Mouse (Mus musculus) cerebellum, postnatal 14 days (tissue): ENCODE results near the gene Cdc42bpb.

Source experiments
- DNase-seq, 2 experiments: peaks; one replicate each; pipeline ENCODE4 v3.0.0; 2021; ENCODE audit warnings: mixed read lengths in 2 of 2

Gene Cdc42bpb

GRCm38 (mm10) chr12:111377376-111377973 is at the start of gene Cdc42bpb:
Gene Cdc42bpb, minus strand, starts transcription at chr12:111377718.
- peak; percentile 95 to 97 for DNase-seq

GRCm38 (mm10) chr12:111425789-111426460 is 48.4 kb upstream of the Cdc42bpb start:
- DNase-seq: peak; percentile 97 to 99

DNA sequence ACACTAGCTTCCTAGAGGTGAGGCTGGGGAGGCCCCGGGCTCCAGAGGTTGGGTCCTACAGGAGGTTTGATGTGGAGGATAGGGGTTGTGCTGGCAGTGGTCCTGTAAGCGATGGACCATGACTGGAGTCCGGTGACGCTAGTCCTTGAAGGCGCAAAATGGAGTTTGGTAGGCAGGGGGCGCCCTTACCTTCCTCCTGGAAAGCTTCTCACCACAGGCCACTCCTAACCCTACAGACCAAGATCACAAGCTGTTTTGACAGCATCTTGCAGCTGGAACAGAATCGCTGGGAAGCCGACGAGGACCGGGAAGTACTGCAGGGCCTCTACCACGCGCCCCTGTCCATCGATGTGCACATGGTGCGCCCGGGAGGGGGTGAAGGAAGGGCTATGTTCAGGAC is 47.7 kb upstream of the Cdc42bpb start:
- DNase-seq: peak; percentile 89 to 96

DNA sequence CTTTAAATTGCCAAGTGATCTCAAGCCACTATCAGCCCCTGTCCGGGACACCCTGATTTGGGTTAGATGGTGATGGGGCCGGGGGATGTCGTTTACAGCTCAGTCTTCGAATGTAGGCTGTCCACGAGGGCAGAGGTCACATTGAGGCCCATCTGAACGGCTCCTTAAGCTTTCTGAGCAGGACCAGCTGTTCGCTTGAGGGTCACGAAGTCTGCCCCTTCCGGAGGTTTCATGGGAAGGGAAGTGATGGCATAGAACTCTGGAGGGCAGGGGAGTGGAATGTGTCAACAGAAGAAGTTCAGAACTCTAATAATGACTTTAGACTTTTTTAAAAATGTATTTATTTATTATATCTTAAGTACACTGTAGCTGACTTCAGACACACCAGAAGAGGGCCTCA is 47.0 kb upstream of the Cdc42bpb start:
- DNase-seq: no peak

DNA sequence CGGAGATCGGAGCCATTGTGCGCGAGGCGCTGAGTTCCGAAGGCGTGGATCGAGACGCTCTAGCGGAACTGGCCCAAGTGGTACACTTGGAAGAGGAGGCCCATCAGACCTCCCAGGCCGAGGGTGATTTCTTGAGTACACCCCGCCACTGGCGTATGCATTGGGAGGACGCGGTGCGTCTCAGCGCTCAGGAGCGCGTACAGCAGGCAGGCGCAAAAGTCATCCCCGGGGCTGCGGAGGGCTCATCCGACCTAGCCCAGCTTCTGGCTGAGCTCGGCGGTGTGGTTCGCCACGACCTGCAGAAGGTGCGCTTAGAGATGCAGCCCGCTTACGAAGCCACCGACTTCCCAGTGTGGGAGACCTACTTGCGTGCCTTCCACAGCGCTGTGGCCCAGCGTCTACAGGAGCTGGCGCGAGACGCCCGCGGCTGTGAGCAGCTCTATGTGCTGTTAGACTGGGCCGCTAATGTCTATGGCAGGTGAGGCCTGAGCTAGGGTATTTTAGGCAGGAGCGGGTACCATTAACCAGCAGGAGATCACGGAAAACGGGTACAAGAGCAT is 46.1 kb upstream of the Cdc42bpb start:
- no peak for DNase-seq

DNA sequence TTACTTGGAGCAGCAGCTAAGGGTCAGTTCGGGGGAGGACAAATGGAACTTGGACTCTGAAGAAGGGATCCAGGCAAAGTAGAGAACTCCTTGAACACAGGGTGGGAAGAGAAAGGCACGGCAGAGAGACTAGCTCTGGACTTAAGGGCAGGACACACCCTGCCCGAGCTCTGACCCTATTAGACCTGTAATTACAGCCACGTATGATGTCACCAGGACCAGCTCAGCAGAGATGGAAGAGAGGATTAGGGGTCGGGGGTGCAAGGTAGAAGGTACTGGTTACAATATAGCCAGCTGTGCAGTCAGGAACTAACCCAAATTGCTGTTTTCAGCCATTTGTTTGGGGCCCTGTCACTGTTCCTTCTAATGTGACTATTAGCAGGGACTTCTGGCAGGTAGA is 45.3 kb upstream of the Cdc42bpb start:
- no peak for DNase-seq

DNA sequence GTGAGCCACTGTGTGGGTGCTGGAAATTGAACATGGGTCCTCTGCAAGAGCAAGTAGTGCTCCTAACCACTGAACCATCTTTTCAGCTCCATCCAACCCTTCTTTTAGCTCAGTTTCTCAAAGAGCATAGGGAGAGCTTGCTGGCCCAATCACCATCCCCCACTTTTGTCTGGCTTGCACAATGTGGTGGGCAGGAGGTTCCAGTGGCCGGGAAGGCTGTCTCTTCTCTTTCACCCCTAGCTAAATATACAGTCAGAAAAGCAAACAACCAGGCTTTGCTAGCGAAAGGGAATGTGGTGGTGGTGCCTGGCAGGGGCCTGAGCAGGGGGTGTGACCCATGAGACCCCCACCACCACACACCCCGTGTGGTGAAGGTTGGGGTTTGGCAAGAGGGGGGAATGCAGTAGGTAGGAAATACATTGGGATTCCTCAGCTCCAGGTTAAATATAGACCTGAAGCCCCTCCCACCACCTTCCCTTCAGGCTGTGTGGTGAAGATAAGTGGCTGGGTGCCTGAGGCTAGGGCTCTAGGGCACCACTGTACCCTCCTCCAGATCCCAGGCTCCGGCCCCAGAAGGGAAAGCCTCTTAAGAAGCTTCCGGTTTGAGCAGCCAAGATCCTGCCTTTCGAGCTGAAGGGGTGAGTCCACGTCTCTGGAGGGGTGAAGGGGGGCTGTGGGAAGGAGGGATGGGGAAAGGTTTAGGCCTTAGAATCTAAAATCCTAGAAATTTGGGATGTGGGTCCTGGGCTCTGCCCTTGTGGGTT is 43.6 kb upstream of the Cdc42bpb start:
- DNase-seq: no peak

GRCm38 (mm10) chr12:111419918-111420317 is 42.4 kb upstream of the Cdc42bpb start:
- no peak for DNase-seq

DNA sequence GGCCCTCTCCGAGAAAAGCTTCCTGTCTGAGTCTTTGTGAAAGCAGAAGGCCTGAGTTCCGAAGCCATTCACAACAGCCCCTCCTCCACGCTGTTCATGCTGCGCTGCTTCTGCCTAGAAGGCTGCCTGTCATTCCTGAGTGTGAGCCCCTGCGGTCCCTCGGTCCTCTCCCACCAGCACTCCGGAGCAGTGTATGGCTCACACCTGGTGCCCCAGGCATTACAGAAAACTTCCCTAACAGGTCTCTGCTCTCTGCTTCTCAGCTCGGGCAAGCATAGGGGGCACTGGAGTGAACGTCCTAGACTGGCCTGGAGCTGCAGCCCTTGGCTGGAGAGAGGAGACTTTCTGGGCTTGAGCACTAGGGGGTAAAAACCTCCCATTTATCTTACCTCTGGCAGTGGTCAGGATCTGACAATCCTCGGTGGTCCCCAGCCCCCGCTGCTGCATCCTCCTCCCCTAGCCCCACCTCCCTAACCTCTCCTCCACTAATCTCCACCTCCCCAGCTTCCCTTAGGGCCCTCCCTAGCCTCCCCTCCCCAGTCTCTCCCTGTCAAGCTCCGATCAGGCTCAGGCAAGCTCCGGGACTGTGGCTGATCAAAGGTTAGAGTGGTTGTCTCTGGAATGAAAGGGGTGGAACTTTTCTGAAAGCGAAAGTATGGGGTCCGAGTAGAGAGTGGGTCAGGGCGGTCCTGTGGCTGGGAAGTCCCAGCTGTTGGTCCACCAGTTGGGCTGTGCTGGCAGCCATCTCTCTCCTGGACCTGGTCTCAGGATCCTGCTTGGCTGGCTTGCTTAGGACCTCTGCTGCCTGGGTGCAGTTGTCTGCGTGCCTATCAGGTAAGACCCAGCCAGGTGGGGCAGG is 39.6 kb upstream of the Cdc42bpb start, which contains the start of gene Exoc3l4:
Gene Exoc3l4 (plus strand): TSS at position 97 of the 859 bp plus-strand sequence.
- no peak for DNase-seq

DNA sequence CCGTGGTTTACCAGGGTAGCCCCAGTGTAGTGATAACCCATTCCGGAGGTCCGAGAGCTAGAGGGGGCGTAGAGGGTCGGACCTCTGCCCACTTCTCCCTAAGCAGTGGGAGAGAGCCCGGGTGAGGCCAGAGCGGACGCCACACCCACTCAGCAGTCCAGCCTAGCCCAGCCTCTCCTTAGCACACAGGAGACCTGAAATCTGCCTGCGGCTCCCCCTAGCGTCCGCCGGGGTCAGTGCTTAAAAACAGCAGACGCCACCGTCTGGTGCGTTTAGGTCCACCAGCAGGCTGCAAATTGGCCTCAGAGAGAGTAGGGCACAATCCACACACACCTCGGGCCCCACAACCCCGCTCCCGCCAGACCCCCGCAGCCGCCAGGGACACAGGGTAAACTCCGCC is 35.8 kb upstream of the Cdc42bpb start:
- DNase-seq: peak; percentile 92 to 95

GRCm38 (mm10) chr12:111412581-111413284 is 35.2 kb upstream of the Cdc42bpb start:
- no peak for DNase-seq

DNA sequence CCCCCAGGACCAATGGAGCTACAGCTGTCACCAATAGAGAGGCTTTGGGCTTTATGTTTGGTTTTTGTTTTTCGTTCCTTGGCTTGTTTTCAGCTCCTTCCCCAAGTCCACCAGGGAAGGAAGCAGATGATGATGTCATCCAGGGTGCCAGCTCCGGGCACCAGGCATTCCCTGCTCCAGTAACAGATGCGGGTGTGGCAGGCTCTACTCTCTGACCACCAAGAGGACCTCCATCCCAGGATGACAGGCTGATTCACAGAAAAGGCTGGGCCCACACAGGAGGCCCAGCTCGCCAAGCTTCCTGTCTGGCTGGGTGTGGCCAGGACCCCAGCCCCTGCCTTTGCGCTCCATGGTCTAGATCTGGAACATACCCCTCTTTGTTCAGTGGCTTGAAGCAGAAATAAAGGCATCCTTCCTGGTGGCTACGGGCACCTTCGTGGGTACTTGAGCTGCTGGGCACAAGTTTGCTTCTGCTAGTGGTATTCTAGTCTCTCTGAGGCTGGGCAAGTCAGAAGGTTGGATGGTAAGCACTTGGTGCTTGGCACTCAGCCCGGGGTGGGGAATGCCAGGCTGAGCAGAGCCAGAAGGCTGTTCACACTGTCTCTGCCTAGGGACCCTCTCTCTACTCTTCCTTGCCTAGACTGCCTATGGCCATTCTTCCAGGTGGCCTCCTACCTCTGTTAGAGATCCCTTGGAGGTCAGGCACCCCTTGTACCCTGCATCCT is 34.3 kb upstream of the Cdc42bpb start:
- DNase-seq: peak; percentile 71 to 72

DNA sequence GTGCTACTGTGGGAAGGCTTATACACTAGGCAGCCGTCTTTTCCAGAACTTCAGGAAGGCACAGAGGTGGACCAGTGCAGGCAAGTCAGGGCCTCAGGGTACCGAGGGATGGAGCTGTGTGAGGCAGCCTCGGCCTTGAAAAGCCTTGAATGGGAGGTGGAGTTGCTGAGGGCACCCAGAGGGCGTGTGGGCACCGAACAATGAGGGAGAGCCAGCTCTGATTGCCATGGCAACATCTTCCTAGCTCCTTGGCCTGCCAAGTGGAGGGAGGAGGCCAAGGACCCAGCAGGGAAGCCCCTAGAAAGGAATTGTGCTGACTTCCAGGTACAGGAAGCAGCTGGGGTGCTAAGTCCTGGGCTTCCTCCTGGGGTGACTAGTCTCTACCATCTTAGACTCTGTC is 32.1 kb upstream of the Cdc42bpb start:
- DNase-seq: peak; percentile 72 to 81

DNA sequence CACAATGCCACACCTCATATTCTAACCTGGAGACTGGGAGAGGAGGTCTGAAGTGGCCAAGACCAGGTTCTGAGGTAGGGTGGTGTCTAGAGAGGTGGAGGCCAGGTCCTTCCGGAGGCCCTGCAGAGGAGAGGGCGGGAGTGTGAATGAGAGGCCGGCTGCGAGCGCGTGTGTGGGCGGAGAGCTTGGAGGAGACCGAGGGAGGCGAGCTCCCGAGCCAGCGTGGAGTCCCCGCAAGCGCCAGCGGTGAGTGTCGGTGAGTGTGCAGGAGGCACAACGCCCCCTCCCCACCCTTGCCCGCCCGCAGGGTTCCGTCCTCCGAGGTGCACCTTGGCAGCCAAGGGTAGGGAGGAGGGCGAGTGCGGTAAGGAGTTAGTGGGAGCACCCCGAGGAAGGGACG is 29.1 kb upstream of the Cdc42bpb start, which contains the start of gene Lbhd2:
Gene Lbhd2 (plus strand): TSS at position 188 of the 400 bp plus-strand sequence.
- DNase-seq: no peak

- no peak for DNase-seq
Observed at GRCm38 (mm10) chr12:111404880-111405279, 27.4 kb upstream of the Cdc42bpb start.

- peak; percentile 88 to 91 for DNase-seq
Observed at GRCm38 (mm10) chr12:111401454-111402184, 24.1 kb upstream of the Cdc42bpb start.

DNA sequence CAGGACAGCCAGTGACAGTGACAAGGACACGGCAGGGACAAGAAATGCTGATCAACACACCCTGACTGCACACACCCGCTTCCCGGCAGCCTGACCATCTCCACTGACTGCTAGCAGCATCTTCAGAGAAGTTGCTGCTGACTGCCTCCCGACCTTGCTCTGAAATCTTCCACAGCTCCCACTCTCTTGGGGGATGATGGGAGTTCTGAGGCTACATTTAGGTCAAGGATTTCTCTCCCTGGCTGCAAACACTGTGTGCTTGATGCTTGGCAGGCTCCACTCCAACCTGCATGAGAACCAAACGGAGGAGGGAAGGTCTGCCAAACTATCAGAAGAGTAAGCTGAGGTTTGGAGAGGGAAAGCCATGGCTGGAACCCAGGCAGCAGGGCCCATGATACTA is 19.5 kb upstream of the Cdc42bpb start:
- DNase-seq: peak in 1 of 2 experiments; percentile 22

- DNase-seq: no peak
Observed at GRCm38 (mm10) chr12:111394008-111394407, 16.5 kb upstream of the Cdc42bpb start.

DNA sequence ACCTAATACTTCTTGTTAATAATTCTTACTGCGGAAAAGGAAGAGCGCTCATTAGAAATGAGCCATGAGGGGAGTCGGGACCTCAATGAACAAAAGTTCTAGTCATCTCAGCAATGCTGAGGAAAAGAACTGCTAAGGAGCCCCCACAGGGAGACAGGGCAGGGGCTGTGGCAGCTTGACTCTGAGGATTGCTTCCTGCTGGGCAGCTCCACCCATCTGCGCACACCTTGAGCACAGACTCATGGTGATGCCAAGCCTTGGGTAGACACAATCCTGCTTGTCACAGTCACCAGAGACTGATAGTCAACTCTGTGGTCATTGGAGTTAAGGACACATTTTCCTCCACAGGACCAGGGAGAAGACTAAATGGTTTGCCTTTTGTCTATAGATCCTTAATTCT is 9.6 kb upstream of the Cdc42bpb start:
- no peak for DNase-seq

DNA sequence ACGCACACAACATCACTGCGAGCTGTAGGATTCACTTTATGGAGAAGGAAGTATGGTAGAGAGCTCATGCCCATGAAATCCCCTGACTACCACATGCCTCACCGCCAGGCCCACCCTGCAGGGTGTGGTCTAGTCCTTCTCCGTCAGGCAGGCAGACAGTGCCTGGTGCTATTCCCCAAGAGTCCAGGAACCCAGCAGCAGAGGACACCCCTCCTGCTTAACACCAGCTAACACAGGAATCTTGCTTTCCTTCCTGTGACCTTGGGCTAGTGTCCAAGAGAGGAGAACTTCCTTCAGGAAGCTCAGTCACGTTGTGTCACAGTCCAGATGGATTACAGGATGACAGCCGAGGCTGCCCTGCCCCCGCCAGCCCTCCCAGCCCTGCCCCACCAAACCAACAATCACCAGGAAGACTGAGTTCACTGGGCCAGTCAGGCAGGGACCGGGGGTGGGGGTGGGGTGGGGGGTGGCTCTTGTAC is 9.2 kb upstream of the Cdc42bpb start:
- no peak for DNase-seq
